Mouse (Mus musculus) kidney, adult 18-20 months (tissue): ENCODE measurements around the gene Hemk1.

Experiments
- DNase-seq: peaks from one replicate; pipeline ENCODE4 v3.0.0; 2021

The Hemk1 gene

GRCm38 (mm10) chr9:107338172-107338883, at the start of gene Hemk1:
Gene Hemk1, minus strand, starts transcription at chr9:107338350.
- peak; percentile 80 for DNase-seq

- no peak for DNase-seq
Measured at GRCm38 (mm10) chr9:107387708-107388107, 49.6 kb upstream of the Hemk1 start.

- DNase-seq: peak; percentile 61
Measured at GRCm38 (mm10) chr9:107386722-107387121, 48.6 kb upstream of the Hemk1 start.

GRCm38 (mm10) chr9:107384396-107384795, 46.2 kb upstream of the Hemk1 start:
- DNase-seq: no peak

- peak; percentile 27 for DNase-seq
Measured at GRCm38 (mm10) chr9:107381723-107382122, 43.6 kb upstream of the Hemk1 start.

GRCm38 (mm10) chr9:107377961-107378512, 39.9 kb upstream of the Hemk1 start:
- DNase-seq: peak; percentile 14

GRCm38 (mm10) chr9:107375451-107375850, 37.3 kb upstream of the Hemk1 start:
- no peak for DNase-seq

- DNase-seq: no peak
Measured at GRCm38 (mm10) chr9:107374623-107375022, 36.5 kb upstream of the Hemk1 start.

- no peak for DNase-seq
Measured at GRCm38 (mm10) chr9:107372441-107372840, 34.3 kb upstream of the Hemk1 start.

- no peak for DNase-seq
Measured at GRCm38 (mm10) chr9:107370106-107370463, 31.9 kb upstream of the Hemk1 start.

GRCm38 (mm10) chr9:107369270-107370105, 31.3 kb upstream of the Hemk1 start:
- no peak for DNase-seq

- no peak for DNase-seq
Measured at GRCm38 (mm10) chr9:107368302-107368701, 30.2 kb upstream of the Hemk1 start.

GRCm38 (mm10) chr9:107366644-107367043, 28.5 kb upstream of the Hemk1 start:
- DNase-seq: peak; percentile 53

GRCm38 (mm10) chr9:107360989-107361388, 22.8 kb upstream of the Hemk1 start:
- DNase-seq: no peak

GRCm38 (mm10) chr9:107357651-107358050, 19.5 kb upstream of the Hemk1 start:
- peak; percentile 80 for DNase-seq

GRCm38 (mm10) chr9:107355870-107356765, 18.0 kb upstream of the Hemk1 start:
- peak; percentile 74 for DNase-seq

GRCm38 (mm10) chr9:107354826-107355225, 16.7 kb upstream of the Hemk1 start:
- no peak for DNase-seq

- DNase-seq: no peak
Measured at GRCm38 (mm10) chr9:107349321-107349720, 11.2 kb upstream of the Hemk1 start.

- no peak for DNase-seq
Measured at GRCm38 (mm10) chr9:107347586-107348183, 9.5 kb upstream of the Hemk1 start.

- DNase-seq: no peak
Measured at GRCm38 (mm10) chr9:107346081-107346480, 7.9 kb upstream of the Hemk1 start.

- DNase-seq: no peak
Measured at GRCm38 (mm10) chr9:107344027-107344426, 5.9 kb upstream of the Hemk1 start.
